Mouse (Mus musculus) left cerebral cortex, adult 8-10 months (tissue): ENCODE results near the gene Evi5l. TPM values are rescaled to one million over a fixed set of nuclear protein-coding genes. Genes with fewer than 3 reads are reported as not detected.
A peak's percentile ranks its signal among the peaks of the same experiment; 100 is the strongest.
"Not testable (repeated sequence)": the region's sequence is repeated elsewhere in the genome, so short reads cannot be mapped to it uniquely, and the experiment has no call there.

Source experiments
- DNase-seq, 2 experiments: peaks; one replicate each; pipeline ENCODE4 v3.0.0; 2022; ENCODE audit warnings: low spot score in 2 of 2
- total RNA-seq, 4 experiments: library from RNA; stranded (reverse); gene quantifications; 2 replicates each; pipeline ENCODE4 v1.2.4; 2022

Gene Evi5l
- total RNA-seq, 4 experiments from 2014 or later: 100 to 112 (median 107) TPM

DNA sequence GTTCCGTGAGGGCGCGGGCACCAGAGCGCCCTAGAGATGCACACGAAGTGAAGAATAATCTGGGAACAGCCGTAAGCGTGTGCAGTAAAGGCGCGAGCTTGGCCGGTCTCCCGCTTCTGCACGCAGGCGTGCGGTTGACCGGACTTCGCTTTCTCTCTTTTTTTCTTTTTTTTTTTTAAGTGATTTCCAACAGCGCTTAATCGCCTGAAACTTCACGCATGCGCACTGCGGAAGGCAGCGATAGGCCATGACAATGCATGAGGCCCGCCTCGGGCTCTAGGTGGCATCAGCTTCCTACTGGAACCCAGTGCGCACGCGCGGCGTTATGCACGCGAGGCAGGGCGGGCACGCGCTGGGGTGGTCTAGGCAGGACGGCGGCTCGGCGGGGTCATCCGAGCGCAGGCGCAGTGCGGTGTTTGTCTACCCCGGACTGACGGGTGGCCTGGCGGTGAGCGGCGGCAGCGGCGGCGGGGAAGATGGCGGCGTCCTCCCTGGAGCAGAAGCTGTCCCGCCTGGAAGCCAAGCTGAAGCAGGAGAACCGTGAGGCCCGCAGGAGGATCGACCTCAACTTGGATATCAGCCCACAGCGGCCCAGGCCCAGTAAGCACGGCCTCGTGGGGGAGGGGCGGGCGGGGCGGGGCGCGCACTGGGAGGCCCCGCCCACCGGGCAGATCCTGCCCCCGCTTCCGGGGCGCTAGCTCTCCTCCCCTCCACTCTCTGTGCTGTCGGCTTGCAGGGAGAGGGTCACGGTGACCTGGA is 72.2 kb downstream of the Evi5l start, which contains the start of the genes Map2k7 and Gm49320:
Gene Map2k7, plus strand, starts transcription at position 307 of the 759 bp plus-strand sequence.
Gene Gm49320, plus strand, starts transcription at position 432 of the 759 bp plus-strand sequence.
- peak; percentile 99 to 100 for DNase-seq

DNA sequence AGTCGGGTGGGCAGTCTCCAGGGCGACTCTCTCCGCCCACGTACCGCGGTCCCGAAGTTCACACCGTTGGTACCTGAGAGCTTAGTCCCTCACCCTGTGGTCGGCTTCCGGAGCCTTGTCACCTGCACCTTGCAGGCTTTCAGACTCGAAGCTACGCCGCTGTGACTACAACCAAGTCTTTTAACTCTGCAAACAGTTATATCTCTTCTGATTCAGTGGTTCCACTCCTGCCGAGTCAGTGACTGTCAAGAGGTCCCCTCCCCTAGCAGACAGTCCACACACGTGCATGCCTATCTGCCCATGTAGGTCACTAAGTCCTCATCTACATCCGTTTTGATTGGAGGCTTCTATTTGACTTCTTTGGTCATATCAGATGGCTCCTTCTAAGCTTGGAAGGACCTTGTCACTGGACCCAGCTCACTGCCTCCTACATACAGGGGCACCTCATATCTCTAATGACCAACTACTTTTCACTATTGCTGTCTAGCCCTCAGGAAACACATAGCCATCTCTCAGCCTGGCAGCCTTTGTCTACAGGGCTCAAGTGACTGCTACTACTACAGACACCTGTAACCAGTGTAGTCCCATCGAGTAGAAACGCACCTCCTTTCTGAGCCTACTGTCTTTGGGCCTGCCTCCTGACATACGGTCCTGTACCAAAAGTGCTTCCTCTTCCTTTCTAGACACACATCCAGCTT is 73.0 kb downstream of the Evi5l start:
- peak in 1 of 2 experiments; percentile 76 for DNase-seq

DNA sequence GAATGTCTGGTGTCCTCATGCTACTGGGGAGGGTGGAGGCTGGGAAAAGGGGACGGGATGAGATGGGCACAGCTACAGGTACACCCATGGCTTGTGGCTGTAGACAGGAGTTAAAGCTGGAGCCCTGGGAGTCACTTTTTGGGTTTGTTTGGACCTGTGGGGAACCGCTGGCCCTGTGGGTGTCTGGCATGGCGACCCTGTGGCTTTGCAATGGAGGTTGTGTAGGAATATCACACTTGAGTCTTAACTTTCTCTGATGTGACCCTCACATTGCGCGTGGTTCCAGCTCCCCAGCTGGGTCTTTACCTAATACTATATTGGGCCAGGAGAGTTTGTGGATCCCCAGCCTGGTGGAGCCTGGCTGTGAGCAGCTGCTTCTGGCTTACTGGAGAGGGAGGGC is 78.7 kb downstream of the Evi5l start:
- DNase-seq: no peak

DNA sequence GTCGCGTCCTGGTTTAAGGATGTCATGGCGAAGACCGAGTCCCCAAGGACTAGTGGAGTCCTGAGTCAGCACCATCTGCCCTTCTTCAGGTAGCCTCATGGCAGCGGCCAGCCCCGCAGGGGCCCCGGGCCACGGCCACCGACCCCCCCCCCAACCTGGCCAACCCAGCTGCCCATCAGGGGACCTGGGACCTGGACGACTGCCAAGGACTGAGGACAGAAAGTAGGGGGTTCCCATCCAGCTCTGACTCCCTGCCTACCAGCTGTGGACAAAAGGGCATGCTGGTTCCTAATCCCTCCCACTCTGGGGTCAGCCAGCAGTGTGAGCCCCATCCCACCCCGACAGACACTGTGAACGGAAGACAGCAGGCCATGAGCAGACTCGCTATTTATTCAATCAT is 79.4 kb downstream of the Evi5l start:
- no peak for DNase-seq

DNA sequence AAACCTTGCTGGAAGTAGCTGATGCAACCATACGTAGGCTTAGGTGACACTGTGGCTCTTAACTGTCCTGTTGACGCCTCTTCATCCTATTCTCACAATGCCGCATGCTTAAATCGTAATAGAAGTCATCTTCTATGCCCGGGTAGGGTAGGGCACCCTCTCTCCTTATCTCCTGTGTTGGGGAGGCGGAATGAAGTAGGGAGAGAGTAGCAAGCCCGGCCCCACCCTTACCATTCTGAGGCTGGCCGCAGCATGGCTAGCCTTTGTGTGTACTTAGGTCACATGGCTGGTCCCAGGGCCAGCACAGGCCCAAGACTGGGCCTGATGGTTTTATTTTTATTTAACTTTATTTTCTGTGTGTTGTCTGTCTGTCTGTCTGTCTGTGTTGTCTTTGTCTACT is 80.9 kb downstream of the Evi5l start:
- no peak for DNase-seq

DNA sequence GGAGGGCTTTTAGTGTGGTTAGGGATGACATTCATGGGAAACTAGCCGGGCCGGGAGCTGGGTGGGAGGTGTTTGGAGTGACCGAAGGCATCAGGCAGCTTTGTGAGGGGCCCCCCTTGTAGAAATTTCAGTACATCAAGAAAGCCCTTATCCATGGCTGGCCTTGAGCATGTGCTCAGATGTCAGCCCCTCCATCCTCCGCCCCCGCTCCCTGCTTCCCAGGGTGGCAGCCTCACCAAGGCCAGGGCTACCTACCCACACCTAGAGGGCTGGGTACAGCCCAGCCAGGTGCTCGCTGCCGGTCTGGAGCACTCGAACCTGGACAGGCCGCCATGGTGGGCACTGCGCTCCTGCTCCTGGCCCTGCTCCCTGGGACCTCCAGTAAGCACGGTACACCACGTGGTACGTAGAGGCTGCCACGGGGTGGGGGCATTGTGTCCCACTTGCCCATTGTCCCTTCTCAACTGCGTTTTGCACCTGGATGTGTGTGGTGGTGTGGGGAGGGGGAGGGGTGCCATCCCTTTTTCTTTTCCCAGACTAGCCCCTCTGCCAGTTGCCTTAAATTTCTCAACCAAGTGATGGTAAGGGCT is 81.7 kb downstream of the Evi5l start, which contains the start of gene Tgfbr3l:
Gene Tgfbr3l, plus strand, starts transcription at position 264 of the 590 bp plus-strand sequence.
- peak in 1 of 2 experiments; percentile 22 for DNase-seq

DNA sequence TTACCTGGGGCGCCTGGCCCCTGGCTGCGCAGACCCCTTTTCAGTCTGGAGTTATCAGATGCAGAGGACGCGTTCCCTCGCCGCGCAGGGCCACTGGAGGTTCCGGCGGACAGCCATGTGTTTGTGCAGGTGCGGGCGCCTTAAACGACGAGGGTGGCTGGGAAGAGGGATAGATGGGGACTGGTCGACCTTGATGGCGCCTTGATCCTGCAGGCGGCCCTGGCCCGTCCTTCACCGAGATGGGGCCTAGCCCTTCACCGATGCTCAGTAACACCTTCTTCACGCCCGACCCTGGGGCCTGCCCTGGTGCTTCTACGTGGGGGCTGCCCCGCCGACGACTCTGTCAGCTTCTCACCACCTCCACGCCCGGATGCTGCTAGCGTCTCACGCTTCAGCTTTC is 82.8 kb downstream of the Evi5l start:
- DNase-seq: no peak

DNA sequence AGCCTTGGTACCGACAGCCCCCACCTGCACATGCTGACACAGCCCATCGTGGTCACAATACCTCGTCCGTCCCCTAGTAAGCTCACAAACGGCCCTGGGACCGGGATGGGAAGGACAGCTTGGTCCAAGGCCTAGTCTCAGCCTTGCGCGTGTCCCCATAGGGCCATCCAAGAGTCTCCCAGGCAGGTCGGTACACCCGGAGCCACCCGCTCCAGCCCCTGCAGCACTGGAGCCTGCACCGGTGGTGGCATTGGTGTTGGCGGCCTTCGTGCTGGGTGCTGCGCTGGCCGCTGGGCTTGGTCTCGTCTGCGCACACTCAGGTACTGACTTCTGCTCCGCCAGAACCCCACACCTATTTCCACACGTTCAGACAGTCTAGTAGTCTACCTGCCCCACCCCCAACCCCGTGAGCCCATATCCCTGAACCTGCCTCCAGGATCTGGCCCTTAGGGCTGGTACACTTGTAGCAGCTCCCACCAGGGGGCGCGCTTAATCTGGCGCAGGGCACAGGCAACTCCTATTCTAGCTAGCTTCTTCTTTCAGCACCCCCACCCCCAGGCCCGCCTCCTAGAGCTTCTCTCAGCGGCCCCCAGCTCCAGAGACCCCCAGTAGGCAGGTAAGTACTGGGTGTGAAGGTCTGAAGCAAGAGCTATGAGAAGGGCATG is 84.1 kb downstream of the Evi5l start:
- peak; percentile 67 to 80 for DNase-seq

DNA sequence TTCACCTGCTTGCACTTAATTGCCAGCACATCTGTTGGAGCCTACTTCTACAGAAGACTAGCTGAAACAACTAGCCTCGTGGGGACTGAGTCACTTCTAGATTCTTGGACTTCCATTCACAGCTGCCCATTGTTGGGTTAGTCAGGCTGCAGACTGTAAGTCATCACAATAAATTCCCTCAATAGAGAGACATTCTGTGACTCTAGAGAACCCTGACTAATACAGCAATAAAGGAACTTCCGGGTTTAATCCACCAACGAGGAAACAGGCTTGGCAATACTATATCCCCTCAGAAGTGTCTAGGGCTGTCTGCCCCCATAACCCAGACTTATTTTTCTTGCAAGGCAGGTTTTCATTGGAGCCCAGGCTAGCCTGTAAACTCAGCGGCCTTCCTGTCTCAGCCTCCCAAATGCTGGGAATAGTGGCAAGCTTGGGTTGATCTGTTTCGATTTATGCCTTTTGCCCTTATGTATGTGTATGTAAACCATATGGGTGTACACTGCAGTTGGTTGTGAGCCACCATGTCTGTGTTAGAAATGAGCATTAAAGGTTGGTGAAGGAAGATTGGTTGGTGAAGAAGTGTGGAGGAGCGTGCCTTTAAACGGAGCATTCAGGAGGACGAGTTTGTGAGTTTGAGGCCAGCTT is 85.9 kb downstream of the Evi5l start:
- DNase-seq: no peak

DNA sequence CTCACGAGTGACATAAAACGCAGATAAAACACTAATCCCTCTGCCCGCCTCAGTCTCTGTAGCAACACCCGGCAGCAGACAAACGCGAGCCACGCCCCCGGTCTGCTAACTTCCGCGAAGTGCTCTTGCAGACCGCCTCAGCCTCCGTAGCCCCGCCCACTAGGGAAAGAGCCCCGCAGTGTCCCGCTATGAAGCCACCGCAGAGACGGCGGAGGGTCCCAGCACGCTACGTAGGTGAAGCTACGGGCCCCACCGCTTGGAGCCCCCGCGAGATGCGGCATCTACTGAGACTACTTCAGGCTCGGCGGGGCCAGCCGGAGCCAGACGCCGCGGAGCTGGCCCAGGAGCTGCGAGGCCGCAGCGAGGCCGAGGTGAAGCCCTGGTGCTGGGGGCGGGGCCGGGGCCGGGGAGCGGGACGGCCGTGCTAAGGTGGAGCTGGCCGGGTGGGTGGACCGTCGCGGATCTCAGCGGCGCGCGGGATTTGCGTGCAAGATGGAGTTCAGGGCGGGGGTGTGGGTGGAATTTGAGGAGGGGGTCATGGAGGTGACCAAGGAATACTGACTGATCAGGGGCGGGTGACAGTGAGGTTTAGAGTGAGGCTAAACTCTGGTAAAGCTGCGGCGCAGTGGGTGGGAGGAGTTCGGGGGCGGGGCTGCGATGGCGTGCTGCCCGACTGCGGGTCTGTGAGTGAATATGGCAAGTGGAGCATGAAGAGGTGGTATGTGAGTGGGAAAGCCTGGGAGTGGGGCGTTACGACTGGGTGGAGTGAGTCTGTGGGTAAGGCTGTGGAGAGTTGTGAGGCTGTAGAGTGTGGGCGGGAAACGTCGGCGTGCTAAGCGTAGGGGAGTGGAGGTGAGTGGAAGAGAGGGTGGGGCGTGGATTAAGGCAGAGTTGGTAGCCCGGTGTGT is 86.8 kb downstream of the Evi5l start, which contains the start of gene Snapc2:
Gene Snapc2, plus strand, starts transcription at position 147 of the 908 bp plus-strand sequence.
- DNase-seq: peak; percentile 91 to 93

DNA sequence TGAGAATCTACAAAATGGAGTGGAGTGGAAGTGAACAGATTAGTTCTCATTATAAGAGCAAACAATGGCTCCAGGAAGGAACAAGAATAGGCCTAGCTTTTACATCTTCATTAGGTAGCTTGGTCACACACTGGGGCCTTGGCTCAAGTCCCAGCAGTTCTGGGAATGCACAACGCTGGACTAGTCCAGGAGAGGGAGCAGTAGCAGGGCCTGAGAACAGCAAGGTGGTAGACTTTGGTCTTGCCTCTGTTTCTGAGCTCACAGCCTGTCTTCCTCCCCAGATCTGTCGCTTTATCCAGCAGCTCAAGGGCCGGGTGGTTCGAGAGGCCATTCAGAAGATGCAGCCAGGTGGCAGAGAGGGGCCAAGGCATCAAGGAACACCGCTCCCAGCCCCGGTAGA is 87.6 kb downstream of the Evi5l start:
- DNase-seq: peak in 1 of 2 experiments; percentile 71

DNA sequence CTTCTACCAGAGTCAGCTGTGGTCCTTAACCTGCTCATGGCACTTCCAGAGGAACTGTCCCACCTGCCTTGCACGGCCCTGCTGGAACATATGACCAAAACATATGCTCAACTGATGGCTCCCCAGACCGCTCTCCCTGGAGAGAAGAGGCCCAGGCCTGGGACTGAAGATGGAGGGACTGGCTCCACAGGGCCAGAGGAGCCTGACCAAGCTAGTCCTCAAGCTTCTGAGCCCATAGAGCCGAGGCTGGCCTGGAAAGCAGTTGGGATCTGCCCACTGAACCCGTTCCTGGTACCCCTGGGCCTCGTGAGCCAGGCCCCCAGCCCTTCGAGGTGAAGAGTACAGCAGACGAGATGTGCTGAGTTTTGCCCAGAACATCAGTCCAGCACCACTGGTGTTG is 89.1 kb downstream of the Evi5l start:
- DNase-seq: not testable (repeated sequence)

DNA sequence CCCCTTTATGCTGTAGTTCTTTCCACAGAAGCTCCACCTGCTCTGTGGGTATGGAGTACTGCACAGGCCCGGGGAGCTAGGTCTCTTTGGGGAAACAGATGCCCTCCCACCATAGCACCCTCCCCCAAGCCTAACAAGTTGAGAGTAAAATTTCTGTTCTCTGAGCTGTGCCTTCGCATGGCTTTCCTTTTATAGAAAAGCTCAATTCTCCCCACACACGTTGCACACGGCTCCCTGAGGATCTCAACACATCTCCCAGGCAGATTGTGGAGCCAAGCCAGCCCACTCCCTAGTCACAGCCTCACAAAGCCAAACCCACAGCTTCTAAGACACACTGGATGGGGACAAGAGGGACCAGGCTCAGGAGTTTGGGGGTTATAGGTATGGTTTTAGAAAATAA is 90.5 kb downstream of the Evi5l start:
- peak in 1 of 2 experiments; percentile 94 for DNase-seq

DNA sequence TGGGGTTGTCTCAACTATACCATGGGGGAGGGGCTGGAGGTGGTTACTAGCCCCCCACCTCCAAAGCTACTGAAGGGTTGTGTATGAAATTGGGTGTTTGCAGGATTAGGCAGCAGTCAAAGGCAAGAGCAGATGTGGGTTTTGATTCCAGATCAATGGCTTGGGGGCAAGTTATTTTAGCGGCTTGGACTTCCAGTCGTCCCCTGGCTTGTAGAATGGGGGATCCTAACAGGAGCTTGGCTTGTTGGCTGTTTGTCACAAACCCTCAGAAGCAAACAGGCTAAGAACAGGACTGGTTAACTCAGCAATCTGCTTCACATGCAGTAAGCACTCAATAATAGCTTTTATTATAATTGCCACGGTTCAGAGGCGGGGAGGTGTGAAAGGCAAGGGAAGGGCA is 91.0 kb downstream of the Evi5l start:
- DNase-seq: no peak

DNA sequence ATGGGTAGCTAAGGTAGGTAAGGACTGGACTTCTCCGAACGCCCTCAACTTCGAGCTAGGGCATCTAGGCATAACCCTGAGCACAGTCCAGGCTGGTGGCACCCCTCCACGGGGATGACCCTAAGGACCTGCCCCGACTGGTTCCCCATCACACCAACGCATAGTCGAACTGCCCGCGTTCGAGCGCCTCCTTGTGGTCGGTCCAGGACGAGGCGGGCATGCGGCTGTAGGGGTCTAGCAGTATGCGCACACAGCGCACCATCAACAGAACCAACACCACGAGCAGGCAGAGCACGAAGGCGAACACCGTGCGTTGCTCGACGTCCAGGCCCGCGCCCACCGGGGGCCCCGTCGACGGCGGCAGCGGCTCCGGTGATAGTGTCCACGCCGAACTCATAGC is 91.9 kb downstream of the Evi5l start:
- DNase-seq: peak in 1 of 2 experiments; percentile 79

DNA sequence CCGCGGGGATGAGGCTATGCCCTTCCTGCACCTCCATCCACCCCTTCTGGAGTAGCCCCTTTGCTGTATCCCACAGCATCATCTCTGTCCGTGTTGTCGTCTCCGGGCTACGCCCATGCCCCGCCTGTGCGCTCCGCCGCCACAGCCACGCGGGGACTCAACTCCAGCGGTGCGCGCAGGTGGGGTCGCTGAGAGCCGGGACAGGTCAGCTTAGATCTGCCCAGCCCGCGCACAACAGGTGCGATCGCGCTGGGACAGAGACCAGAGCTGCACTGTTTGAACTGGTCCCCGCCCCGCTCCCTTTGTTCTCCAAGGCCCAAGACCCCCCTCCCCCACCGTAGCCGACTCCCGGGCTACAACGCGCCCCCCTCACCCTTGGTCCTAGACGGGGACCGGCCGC is 92.3 kb downstream of the Evi5l start:
- peak in 1 of 2 experiments; percentile 61 for DNase-seq

DNA sequence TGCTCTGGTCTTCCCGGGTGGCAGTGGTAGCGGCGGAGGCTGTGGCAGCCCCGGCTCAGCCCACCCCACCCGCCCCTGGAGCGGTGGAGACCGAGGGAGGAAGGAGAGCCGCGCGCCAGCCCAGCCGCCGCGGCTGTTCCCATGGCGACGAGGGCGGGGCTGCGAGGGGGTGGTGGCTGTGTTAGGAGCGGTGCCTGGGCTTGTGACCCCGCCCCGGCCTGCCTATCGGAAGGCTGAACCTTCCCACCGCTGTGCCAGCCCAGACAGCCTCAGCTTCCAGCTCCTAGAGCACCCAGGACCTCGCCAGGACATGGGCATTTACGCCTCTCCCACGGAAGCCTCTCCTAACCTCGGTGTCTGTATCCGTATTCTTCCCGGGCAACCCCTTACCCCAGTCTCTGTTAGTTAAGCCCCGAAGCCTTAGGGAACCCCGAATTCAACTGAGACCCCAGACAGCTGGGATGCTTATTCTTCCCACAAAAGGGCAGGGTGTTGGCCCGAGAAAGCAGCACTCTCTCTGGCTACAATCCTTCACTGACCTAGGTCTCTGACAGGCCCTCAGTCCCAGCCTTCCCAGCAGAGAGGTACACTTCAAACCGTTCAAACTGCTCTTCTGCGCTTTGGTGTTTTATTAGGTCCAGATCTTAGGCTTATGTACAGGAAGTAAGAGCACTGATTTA is 92.9 kb downstream of the Evi5l start, which contains the start of gene Ctxn1:
Gene Ctxn1, minus strand, starts transcription at position 150 of the 680 bp plus-strand sequence.
- DNase-seq: peak; percentile 87 to 94

DNA sequence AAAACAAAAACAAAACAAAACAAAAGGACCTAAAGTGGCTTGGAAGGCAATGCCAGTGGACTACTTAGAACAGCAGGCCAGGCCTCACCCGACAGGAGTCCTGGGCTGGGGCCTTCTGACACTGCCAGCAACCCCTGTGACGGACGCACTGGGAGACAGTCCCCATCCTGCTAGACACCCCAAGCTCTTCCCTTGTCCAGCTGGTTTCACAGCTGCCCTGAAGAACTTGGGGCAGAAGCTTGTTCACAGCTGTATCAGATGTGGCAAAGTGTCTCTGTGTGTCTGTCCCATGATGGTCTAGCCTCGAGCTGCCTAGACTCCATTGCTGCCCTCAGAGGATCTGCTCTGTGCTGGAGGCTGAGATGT is 93.4 kb downstream of the Evi5l start:
- DNase-seq: no peak
